Mouse (Mus musculus): Measurements from ENCODE around the gene Haus6. TPM values are rescaled to one million over a fixed set of nuclear protein-coding genes. Genes with fewer than 3 reads are reported as not detected.

Haus6 gene
- polyA plus RNA-seq, 1 experiment from 2014 or later: 9.2 TPM

DNA sequence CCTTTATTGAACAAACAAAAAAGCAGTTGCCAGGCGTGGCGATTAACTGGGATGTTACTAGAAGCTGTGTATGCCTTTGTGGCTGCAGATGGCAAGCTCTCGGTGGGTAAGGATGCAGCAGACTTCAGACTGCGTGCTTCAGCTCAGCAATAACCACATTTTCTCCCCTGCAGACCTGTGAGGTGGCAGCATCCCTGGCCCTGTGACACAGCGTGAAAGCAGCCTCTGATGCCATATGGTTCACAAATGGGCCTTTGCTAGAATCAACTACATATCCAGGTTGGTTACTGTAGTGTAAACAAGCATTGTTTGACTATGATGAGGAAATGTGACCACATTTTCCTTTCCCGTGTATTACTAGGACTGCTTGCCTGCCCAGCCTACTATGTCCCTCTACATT lies 82.7 kb downstream of the Haus6 start:
- Histone ChIP-seq H3K27me3 (ENCODE audit: control insufficient read depth, insufficient read depth, low read length) (no peaks in the 10 kb centered on the region), H3K36me3 (ENCODE audit: control insufficient read depth, insufficient read depth) (no peaks in the 10 kb centered on the region), H3K9me3 (replicated peaks; ENCODE audit: control insufficient read depth, low read length) (no peaks in the 10 kb centered on the region), H3K4me3 (ENCODE audit: low read length) (no peak overlapping the region), H3K4me2 (ENCODE audit: low read depth, low read length) (no peak overlapping the region), H3K4me1 (ENCODE audit: control insufficient read depth, insufficient read depth, low read length) (no peaks in the 10 kb centered on the region), H3K27ac (ENCODE audit: low read length) (no peak overlapping the region), H3K9ac (ENCODE audit: low read length) (no peak overlapping the region)
- 74% methylated on average over 6 of the region's 6 CpGs for WGBS
- ATAC-seq (replicated peaks; ENCODE audit: extremely low read depth, insufficient read depth, low FRiP score): no peak

Other genes with a start within 250 kb of the Haus6 start
- gene Saxo1, start 53.7 kb downstream of the Haus6 start, polyA plus RNA-seq (2015; fragmentation: Nextera tagmentation; extraction: Ambion mirVana): not detected in 2 replicates
- gene Rraga, start 36.4 kb downstream of the Haus6 start, polyA plus RNA-seq (2015; fragmentation: Nextera tagmentation; extraction: Ambion mirVana): 68.5 and 86.6 TPM in 2 replicates
- gene Plin2, start 58.0 kb upstream of the Haus6 start, polyA plus RNA-seq (2015; fragmentation: Nextera tagmentation; extraction: Ambion mirVana): 76.3 and 79.3 TPM in 2 replicates
- 4.6 and 5.6 TPM in 2 replicates for gene Dennd4c, start 136.5 kb upstream of the Haus6 start, polyA plus RNA-seq (2015; fragmentation: Nextera tagmentation; extraction: Ambion mirVana)
- 394 and 401 TPM in 2 replicates for gene Rps6, start 245.4 kb upstream of the Haus6 start, polyA plus RNA-seq (2015; fragmentation: Nextera tagmentation; extraction: Ambion mirVana)

Data from heart, embryonic 16.5 days (tissue).